Mouse (Mus musculus): Measurements from ENCODE around the gene Ptprq. TPM values are rescaled to one million over a fixed set of nuclear protein-coding genes. Genes with fewer than 3 reads are reported as not detected.

Gene Ptprq
- polyA plus RNA-seq, 1 experiment from 2014 or later, result not detected

DNA sequence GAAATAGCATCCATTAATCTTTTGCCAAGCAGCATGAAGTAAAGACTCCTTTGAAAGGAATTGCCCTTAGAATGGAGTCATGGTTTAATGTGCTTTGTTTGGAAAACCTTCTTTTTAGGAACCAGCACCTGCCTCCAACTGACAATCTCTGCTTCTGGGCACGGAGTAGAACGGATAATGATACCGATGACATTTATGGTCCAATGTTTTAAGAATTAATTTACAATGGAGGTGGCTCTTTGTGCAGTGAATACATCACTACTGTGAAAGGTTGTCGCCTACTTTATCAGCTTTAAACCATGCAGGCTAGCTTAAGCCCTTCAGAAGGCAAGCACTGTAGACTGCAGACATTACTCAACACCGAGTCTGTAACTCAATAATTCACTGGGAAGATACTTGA, 248.1 kb downstream of the Ptprq start:
- Histone ChIP-seq H3K27ac (ENCODE audit: low read depth, low read length) (no peak overlapping the region), H3K4me1 (replicated peaks; ENCODE audit: control insufficient read depth, insufficient read depth, low read length) (no peaks in the 10 kb centered on the region), H3K36me3 (ENCODE audit: control insufficient read depth, insufficient read depth) (no peaks in the 10 kb centered on the region), H3K4me2 (replicated peaks; ENCODE audit: low read depth) (no peak overlapping the region), H3K9me3 (ENCODE audit: control insufficient read depth) (no peaks in the 10 kb centered on the region), H3K4me3 (ENCODE audit: low read depth, low read length) (no peak overlapping the region), H3K9ac (ENCODE audit: low read depth, low read length) (no peak overlapping the region), H3K27me3 (replicated peaks; ENCODE audit: control insufficient read depth, insufficient read depth, low read length) (no peaks in the 10 kb centered on the region)
- WGBS, result 85% methylated on average over 5 of the region's 5 CpGs
- no peak for ATAC-seq
- no peak for TF ChIP-seq CTCF (IDR thresholded peaks at IDR 0.05; ENCODE audit: low read depth)

DNA sequence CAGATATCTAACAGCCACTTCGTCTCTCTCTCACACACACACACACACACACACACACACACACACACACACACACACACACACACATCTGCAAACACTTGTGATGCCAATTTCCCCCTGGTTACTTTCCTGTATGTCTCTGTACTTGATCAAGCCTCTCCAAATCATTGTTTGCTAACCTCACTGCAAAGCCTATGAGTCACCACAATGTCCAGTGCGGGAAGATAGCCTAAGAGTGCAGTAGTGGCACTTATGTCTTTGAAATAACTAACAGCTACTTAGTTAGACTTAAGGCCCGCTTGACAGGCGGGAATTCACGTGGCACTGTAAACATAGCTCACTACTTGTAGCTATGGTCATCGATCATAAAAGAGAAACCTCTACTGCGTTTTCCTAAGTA, 252.0 kb downstream of the Ptprq start:
- H3K9me3 ChIP-seq (ENCODE audit: control insufficient read depth), result no peaks in the 10 kb centered on the region
- ATAC-seq, result no peak
- 66% methylated on average over 7 of the region's 7 CpGs for WGBS
- H3K4me3 ChIP-seq (ENCODE audit: low read depth, low read length), result no peak overlapping the region
- H3K9ac ChIP-seq (ENCODE audit: low read depth, low read length), result no peak overlapping the region
- no peak overlapping the region for H3K4me2 ChIP-seq (replicated peaks; ENCODE audit: low read depth)
- no peaks in the 10 kb centered on the region for H3K36me3 ChIP-seq (ENCODE audit: control insufficient read depth, insufficient read depth)
- H3K27me3 ChIP-seq (replicated peaks; ENCODE audit: control insufficient read depth, insufficient read depth, low read length), result no peaks in the 10 kb centered on the region
- H3K4me1 ChIP-seq (replicated peaks; ENCODE audit: control insufficient read depth, insufficient read depth, low read length), result no peaks in the 10 kb centered on the region
- no peak overlapping the region for H3K27ac ChIP-seq (ENCODE audit: low read depth, low read length)
- no peak for TF ChIP-seq CTCF (IDR thresholded peaks at IDR 0.05; ENCODE audit: low read depth)

Small RNAs within 50 kb of the gene (microRNA-seq; reads per million reads assigned to microRNA genes)
- not detected for gene Gm44403

Other genes with a start within 250 kb of the Ptprq start
- gene Myf5, start 233.9 kb downstream of the Ptprq start, polyA plus RNA-seq (2015; fragmentation: Nextera tagmentation; extraction: Ambion mirVana), result not detected in 2 replicates
- gene Myf6, start 225.3 kb downstream of the Ptprq start, polyA plus RNA-seq (2015; fragmentation: Nextera tagmentation; extraction: Ambion mirVana), result not detected in 2 replicates
- gene Otogl, start 192.1 kb upstream of the Ptprq start, polyA plus RNA-seq (2015; fragmentation: Nextera tagmentation; extraction: Ambion mirVana), result 0.04 TPM in 1 of 2 replicates, not detected in the other